Mouse (Mus musculus) retina, adult 2 months (tissue): Measurements from ENCODE around the gene Ccr8.
A peak's percentile ranks its signal among the peaks of the same experiment; 100 is the strongest.
"Not testable (repeated sequence)": the region's sequence is repeated elsewhere in the genome, so short reads cannot be mapped to it uniquely, and the experiment has no call there.

Experiments
- DNase-seq: peaks from one replicate; pipeline ENCODE4 v3.0.0-alpha.2; 2012; ENCODE audit warnings: low read depth, low spot score

The Ccr8 gene

DNA sequence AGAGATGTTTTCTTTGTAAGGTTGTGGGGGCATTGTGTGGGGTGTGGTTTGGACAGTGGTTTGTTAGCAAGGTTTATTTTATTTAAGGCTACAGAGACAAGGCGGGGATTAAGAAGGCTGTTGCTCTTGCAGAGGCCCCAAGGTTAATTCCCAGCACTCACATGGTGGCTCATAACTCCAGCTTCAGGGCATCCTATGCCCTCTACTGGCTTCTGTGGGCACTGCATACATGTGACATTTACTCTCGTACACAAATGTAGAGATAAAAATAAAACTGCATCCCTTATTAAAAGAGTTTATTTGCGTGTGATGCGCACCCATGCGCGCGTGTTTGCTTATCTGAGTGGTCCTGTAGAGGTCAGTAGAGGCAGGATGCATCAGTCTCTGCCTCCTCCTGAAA lies 2.8 kb upstream of the Ccr8 start:
- no peak for DNase-seq

DNA sequence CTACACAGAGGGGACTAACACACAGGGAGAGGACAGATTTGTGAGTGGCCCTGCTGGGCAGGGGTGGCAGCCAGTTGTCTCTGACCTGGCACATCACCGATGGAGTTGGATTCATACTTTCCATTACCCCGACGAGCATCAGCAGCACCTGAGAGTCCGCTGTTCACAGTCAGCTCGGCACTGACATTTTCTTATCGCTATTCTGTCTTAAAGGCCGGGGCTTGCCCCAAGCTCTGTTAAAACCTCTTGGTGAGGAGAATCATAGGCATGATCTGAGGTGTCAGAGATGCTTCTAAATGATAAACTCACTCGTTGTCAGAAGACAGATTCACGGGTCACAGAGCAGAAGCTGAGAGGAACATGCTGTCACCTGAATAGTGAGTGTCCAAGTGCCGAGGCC lies 828 bp upstream of the Ccr8 start:
- DNase-seq = no peak

DNA sequence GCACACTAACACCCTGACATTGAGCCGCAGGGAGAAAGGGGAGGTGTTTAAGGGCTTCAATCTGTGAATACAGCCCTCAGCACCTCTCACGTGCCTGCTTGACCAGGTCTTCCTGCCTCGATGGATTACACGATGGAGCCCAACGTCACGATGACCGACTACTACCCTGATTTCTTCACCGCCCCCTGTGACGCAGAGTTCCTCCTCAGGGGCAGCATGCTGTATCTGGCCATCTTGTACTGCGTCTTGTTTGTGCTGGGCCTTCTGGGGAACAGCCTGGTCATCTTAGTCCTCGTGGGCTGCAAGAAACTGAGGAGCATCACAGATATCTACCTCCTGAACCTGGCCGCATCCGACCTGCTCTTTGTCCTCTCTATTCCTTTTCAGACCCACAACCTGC lies 1.8 kb downstream of the Ccr8 start:
- DNase-seq = no peak

DNA sequence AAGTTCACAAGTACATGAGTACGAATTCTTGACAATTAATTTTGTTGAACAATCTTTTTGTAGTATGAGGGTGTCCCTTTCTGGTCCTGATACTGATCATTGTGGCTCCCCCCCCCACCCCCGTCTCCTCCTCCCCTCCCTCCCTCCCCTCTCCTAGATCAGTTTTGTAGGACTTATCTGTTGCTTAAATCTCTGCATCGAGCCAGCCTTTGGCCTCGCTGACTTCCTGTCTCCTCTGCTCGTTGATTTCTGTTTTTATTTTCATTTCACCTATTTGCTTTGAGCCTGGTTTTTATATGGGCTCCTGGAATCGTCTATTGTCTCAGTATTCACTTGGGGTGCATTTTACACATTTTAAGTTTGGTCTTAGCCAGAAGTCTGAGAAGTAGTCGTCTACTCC lies 4.0 kb downstream of the Ccr8 start:
- DNase-seq = no peak

DNA sequence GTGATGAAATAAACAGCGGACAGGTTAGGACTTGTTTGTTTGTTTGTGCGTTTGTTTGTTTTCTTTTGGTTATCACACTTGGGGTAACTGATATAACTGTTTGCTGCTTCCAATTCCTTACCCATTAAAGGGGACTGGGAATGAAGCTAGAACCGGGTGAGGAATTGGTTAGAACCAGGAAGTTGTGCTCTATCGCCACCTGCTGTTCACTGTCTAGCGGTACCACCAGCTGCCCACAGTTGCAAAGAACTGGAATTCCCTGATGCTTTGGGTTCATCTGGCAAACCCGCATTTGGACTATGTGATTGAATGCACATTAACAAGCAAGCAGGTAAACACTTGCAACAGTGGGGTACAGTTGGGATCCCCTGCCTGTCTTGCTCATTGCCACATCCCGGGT lies 6.8 kb downstream of the Ccr8 start:
- DNase-seq = peak; percentile 40

DNA sequence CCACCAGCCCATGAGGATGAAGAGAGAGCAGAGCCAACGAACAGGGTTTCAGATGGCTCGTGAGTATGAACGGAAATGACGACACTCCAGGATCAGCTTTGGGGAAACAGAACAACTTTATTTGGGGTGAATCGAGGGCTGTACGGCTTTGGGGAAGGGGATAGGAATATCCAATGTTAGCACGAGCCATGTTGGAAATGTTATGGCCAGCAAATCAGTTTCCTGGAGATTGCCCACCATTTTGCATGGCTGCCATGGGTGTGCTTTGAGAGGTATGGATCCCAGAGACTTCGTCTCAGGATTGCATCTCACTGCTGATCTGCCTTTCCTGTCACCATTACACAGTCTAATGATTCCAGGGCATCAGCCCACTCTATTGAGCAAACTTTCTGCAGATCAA lies 7.4 kb downstream of the Ccr8 start:
- DNase-seq = no peak

DNA sequence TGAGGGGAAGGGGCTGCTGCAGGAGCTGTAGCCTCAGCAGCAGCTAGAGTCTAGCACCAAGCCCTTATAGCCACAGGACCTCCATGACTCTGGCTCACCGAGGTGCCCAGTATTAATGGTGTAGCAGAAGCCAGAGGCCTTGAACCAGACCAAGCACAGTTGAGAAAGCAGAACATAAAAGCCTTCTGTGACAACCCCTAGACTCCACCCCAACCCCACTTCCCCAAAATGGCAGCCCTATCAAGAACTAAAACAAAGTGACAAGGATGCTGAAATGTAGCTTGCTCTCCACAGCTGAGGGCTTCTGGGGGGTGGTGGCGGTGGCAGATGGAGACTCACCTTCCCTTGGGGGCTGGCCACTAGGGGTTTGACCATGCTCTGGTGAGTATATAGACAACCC lies 9.3 kb downstream of the Ccr8 start:
- no peak for DNase-seq

DNA sequence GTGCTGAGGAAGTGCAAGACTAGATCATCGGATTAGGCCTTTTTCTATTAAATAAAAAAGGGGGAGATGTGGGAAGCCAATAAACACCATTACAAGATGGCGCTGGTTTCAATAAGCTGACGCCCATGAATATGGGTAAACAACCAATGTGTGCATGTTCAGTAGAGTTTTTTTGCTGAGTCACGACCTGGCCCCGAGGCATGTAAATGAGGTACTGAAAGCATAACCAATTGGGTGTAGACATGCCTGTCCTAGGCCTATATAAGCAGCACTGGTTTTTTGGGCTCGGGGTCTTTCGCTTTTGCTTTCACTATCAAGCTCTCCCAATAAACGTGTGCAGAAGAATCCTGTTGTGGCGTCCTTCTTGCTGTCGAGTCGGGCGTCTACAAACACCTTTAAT lies 17.0 kb downstream of the Ccr8 start:
- DNase-seq = not testable (repeated sequence)

DNA sequence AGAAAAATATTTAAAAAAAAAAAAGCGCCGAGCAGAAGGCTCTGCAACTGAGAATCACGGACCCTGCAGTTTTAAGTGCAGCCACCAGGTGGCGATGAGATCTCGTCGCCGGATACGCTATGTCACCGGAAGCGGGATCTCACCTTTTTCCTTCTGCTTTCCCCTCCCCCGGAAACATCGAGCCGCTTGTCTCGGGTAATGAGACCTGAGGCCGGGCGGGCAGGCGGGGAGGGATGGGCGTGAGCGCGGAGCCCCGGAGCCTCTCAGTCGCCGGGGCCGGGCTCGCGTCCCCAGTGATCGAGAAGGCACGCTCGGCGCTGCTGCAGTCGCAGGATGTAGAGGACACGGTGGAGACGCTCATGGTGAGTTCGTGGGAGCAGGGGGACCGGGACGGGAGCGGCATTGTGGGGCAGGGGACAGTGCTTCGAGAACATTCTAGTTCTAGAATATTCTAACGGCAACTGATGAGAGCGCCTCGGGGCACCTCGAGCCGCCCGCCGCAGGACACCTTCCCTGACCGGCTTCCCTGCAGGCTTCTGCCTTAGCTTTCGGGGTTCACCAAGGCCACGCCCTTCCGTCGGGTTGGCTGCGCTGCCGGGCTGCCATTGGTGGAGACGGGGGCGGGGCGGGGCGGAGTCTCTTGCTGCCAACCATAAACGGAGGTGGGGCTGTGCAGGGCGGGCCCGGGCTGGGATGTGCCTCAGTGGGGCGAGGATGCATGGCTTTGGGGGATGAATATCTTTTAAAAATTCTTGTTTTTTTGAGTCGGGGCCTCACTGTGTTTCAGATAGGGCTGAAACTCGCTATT lies 18.5 kb downstream of the Ccr8 start, which contains the start of gene Slc25a38:
Slc25a38 (plus strand) TSS at position 164 of the 808 bp plus-strand sequence.
- peak; percentile 79 for DNase-seq

DNA sequence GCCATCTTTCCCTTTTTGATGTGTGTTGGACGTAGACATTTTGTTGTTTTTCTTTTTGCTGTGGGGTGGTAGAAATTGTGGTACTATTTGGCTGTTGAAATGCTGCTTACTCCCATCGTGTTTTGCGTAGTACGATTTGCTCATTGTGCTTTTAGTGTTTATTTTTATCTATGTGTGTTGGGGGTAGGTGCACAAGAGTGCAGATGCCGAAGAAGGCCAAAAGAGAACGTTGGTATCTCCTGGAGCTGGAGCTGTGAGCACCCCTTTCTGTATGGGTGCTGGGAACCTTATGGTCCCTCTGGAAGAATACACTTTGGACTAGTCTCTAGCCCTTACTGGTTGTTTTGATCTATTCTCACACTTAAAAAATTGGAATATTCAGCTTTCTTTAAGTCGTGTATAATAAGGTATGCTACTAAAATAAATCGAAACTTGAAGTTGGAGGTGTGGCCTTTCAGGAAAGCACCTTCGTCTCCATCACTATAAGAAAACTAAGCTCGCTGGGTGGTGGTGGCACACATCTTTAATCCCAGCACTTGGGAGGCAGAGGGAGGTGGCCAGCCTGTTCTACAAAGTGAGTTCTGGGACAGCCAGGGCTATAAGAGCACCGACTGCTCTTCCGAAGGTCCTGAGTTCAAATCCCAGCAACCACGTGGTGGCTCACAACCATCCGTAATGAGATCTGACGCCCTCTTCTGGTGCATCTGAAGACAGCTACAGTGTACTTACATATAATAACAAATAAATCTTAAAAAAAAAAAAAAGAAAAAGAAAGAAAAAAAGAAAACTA lies 19.4 kb downstream of the Ccr8 start:
- DNase-seq = no peak

DNA sequence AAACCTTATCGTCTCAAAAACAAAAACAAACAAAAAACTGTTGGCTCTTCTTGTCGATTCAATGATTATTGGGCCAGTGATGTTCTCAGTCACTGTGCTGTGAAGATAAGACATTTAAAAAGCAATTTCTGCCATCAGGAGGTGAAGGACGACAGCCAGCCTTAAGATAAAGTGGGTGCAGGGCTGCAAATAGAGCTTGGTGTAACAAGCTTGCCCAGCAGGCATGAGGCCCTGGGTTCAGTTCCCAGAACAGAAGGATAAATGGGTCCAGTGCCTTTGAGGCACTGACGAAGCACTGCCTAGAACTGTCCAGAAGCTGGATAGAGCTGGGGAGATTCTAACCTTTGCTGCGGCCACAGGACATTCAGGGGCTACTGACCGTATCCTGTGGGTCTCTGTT lies 20.6 kb downstream of the Ccr8 start:
- DNase-seq = no peak

DNA sequence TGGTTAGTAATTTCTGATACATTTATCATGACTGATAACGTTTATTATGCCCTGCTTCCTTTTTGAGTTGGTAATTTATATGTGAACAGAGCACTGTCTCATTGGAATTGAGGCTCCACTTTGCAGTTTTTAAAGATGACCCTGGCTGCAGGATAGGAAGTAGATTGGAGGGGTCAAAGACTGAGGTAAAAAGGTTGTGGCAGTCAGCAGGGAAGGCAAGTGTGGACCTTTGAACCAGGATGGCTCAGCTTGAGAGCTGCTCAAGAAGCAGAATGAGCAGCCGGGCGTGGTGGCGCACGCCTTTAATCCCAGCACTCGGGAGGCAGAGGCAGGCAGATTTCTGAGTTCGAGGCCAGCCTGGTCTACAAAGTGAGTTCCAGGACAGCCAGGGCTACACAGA lies 21.5 kb downstream of the Ccr8 start:
- DNase-seq = no peak

DNA sequence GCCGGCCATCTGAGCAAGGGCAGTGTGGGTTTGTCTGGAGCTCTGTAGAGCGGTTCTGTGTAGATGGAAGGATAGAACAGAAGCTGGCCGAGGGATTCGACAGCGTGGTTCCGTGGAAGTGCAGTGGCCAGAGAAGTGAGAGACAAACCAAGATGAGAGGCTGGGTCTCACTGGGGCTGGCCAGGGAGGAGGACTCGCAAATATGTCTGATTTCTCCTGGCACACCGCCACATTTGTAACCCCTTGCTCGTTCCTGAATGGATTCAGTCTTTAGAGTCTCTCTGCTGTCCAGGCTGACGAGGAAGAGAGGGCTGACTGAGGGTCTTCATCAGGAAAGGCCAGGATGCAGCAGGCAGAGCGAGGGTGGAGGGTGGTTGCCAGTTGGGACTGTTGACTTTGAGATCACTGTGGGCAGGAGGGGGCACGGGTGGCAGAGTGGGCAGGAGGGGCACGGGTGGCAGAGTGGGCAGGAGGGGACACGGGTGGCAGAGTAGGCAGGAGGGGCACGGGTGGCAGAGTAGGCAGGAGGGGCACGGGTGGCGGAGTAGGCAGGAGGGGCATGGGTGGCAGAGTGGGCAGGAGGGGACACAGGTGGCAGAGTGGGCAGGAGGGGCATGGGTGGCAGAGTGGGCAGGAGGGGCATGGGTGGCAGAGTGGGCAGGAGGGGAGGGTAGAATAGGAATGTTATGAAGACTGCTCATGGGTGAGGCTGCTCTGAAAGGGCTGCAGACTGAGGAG lies 22.3 kb downstream of the Ccr8 start:
- DNase-seq = no peak

DNA sequence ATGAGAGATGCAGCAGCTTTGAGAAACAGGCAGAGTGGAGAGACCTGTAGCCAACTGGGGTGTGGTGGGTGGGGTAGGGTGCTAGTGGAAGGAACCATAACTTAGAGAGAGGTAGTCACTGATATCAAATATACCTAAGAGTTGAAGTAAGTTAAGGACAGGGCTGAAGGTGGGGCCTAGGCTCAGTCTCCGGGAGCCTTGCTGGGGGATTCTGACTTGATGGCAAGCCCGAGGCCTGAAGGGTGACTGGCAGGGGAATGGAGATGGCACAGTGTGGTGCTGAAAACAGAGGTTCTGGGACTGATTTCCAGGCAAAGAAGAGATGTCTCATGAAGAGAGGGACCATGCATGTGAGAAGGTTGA lies 22.9 kb downstream of the Ccr8 start:
- no peak for DNase-seq

DNA sequence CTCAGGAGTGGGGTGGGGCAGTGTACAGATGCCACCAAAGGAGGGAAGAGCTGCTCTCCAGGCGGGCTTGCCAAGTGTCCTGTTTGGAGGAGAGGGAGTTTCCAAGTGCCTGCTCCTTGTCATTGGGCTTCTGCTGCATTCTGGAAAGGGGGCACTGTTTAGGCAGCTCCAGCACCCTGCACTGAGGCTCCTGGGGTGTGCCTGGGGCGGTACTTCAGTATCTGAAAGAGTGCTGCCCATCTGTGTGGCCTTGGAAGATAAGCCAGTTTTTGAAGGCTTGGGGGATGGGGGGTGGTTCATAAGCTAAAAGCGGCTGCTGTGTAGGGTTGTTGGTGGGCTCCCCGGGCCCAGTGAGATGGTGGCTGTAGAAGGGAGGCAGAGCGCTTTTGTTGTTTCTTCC lies 23.7 kb downstream of the Ccr8 start:
- DNase-seq = no peak

DNA sequence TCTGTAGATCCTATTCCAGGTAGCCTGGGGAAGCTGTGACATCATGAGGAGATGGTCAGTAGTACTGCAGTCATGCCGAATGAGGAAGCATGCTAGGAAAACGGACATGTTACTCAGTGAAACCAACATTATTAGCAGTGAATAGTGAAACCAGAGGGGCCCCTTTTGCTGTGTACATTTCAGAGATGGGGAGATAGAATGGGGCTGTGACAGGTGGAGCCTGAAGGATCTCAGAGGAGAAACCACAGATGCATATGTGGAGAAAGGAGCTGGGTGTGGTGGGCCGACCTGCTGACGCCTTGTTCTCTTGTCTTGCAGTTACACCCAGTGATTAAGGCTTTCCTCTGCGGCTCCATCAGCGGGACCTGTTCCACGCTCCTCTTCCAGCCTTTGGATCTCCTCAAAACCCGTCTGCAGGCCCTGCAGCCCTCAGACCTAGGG lies 24.3 kb downstream of the Ccr8 start:
- no peak for DNase-seq

DNA sequence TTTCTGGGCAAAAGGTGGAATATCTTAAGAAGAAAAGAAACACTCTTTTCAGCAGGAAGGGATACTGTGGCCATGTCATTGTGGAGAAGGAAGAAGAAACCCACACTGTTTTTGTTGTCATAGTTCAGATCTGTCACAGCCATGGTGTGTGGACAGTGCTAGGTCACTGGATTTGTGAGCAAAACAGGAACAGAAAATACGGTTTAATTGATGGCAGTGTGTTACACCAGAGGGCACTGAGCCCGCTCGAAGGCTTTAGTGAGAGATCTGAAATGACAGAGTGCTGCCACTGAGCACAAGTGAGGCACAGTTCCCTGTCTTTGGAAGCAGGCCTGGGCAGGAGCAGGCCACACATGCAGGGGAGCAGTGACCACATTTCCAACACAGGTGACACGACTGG lies 26.3 kb downstream of the Ccr8 start:
- DNase-seq = no peak

DNA sequence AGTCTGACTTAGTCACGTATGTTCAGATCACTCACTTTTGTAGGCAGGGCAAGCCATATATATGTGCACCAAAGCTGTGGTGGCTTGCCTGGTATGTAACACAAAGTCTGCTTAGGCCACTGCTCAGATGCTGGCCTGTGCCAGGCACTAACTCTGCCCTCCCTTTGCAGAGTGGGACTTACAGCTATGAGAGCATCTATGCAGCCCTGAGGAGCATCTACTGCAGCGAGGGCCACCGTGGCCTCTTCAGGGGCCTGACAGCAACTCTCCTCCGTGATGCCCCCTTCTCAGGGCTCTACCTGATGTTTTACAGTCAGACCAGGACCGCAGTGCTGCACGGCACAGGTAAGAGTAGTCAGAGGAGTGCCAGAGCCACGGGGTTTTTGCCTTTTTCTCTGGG lies 28.6 kb downstream of the Ccr8 start:
- DNase-seq = no peak

DNA sequence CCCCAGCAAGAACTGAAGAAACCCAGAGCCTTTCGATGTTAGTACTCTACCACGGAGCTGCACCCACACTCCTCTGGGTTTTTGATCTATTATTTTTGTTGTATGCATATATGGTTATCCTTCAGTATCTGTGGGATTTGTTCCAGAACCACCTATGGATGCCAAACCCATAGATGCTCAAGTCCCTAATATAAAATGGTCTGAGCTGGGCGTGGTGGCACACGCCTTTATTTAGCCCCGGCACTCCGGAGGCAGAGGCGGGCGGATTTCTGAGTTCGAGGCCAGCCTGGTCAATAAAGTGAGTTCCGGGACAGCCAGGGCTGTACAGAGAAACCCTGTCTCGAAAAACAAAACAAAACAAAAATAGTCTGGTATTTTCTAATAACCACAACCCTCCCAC lies 35.0 kb downstream of the Ccr8 start:
- DNase-seq = no peak

DNA sequence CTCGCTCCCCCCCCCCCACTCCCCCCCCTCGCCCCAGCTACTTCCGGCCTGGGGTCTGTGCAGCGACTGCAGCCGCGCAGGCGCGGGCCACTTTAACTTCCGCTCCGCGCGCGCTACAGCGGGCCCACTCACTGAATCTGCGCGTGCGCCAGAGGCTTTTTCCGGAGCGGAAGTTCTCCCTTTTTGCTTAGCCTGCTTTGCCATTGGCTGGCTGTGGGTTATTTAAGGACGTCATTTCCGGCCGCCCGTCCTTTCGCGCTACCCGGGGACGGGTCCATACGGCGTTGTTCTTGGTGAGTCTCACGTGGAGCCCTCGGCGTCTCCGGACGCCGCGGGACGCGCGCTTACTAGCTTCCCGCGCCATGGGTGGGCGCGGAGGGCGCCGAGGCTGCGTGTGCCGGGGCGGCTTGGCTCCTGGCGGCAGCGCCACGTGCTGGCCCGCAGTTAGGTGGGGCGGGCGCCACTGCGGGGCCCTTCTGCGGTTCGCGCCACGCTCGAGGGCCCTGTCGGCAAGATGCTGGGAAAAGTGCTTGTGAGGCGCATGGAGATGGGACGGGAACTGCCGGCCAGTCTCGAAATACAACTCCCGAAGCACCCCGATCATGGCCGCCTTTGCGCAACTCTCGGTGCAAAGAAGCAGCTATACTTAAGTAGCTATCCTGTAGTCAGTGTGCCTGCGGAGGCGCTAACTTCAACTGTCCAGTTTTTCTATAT lies 35.8 kb downstream of the Ccr8 start, which contains the start of gene Rpsa:
Rpsa (plus strand) TSS at position 152 of the 714 bp plus-strand sequence.
- DNase-seq = peak; percentile 96

DNA sequence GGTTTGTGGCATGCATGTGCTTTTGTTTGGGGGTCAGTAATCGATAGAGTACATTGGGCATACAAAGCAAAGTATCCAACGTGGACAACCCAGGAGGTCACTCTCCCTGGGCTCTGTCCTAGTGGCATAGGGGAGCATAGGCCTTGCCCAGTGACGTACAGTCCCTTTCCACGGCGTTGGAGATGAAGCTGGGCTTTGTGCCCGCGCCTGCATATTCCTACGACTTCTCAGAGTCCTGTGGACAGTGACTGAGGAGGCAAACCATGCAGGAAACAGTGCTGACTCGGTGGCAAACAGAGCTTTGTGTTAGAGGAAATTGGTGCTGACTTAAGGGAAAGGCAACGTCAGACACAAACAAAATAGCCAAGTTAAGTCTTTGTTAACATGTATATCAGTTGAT lies 37.4 kb downstream of the Ccr8 start:
- no peak for DNase-seq
